Mouse (Mus musculus): ENCODE results near the gene Gm49320. TPM values are rescaled to one million over a fixed set of nuclear protein-coding genes. Genes with fewer than 3 reads are reported as not detected.
"Not testable (repeated sequence)": the region's sequence is repeated elsewhere in the genome, so short reads cannot be mapped to it uniquely, and the experiment has no call there.

Gm49320 gene
- polyA plus RNA-seq, 1 experiment from 2014 or later = 0.53 TPM

- Histone ChIP-seq H3K36me3 (ENCODE audit: control insufficient read depth, insufficient read depth, low read length) (peaks cover 31% of the 10 kb centered on the region), H3K27ac (replicated peaks in 1 of 2; ENCODE audit: control insufficient read depth in 1 of 2, insufficient read depth in 1 of 2, low read depth in 2 of 2, low read length in 2 of 2) (peak overlapping the region in 1 of 2 experiments; percentile 88; a peak in 1 of 4 replicates), H3K9me3 (ENCODE audit: control insufficient read depth, low read length) (no peaks in the 10 kb centered on the region), H3K27me3 (ENCODE audit: control insufficient read depth, insufficient read depth, low read length) (no peaks in the 10 kb centered on the region), H3K4me2 (ENCODE audit: low read length) (peak overlapping the region; percentile 79), H3K4me3 (ENCODE audit: control insufficient read depth in 1 of 2, insufficient read depth in 1 of 2, low read depth in 1 of 2, low read length in 2 of 2) (peak overlapping the region in 1 of 2 experiments; percentile 93; a peak in 2 of 4 replicates), H3K9ac (ENCODE audit: low read length) (peak overlapping the region; percentile 90), H3K4me1 (ENCODE audit: control insufficient read depth in 2 of 2, insufficient read depth in 2 of 2, low read length in 2 of 2) (peaks cover 16 to 31% of the 10 kb centered on the region in 2 experiments)
- 71% methylated on average over 6 of the region's 6 CpGs for WGBS
- no peak for ATAC-seq (ENCODE audit: insufficient number of reproducible peaks, insufficient read depth, low FRiP score, low read depth)
These were observed 15.3 kb downstream of the Gm49320 start for GRCm38 (mm10) chr8:4254001-4254400.

DNA sequence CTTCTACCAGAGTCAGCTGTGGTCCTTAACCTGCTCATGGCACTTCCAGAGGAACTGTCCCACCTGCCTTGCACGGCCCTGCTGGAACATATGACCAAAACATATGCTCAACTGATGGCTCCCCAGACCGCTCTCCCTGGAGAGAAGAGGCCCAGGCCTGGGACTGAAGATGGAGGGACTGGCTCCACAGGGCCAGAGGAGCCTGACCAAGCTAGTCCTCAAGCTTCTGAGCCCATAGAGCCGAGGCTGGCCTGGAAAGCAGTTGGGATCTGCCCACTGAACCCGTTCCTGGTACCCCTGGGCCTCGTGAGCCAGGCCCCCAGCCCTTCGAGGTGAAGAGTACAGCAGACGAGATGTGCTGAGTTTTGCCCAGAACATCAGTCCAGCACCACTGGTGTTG, 16.8 kb downstream of the Gm49320 start:
- WGBS = 88% methylated on average over 7 of the region's 7 CpGs
- not testable (repeated sequence) for H3K27me3 ChIP-seq (ENCODE audit: control insufficient read depth, insufficient read depth, low read length); H3K9me3 ChIP-seq (ENCODE audit: control insufficient read depth, low read length); ATAC-seq (ENCODE audit: insufficient number of reproducible peaks, insufficient read depth, low FRiP score, low read depth); H3K27ac ChIP-seq (replicated peaks in 1 of 2; ENCODE audit: control insufficient read depth in 1 of 2, insufficient read depth in 1 of 2, low read depth in 2 of 2, low read length in 2 of 2); H3K9ac ChIP-seq (ENCODE audit: low read length); H3K4me2 ChIP-seq (ENCODE audit: low read length); H3K4me3 ChIP-seq (ENCODE audit: control insufficient read depth in 1 of 2, insufficient read depth in 1 of 2, low read depth in 1 of 2, low read length in 2 of 2)
- H3K4me1 ChIP-seq (ENCODE audit: control insufficient read depth in 2 of 2, insufficient read depth in 2 of 2, low read length in 2 of 2) = peaks cover 15 to 25% of the 10 kb centered on the region in 2 experiments
- peaks cover 39% of the 10 kb centered on the region for H3K36me3 ChIP-seq (ENCODE audit: control insufficient read depth, insufficient read depth, low read length)

DNA sequence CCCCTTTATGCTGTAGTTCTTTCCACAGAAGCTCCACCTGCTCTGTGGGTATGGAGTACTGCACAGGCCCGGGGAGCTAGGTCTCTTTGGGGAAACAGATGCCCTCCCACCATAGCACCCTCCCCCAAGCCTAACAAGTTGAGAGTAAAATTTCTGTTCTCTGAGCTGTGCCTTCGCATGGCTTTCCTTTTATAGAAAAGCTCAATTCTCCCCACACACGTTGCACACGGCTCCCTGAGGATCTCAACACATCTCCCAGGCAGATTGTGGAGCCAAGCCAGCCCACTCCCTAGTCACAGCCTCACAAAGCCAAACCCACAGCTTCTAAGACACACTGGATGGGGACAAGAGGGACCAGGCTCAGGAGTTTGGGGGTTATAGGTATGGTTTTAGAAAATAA, 18.2 kb downstream of the Gm49320 start:
- ATAC-seq (ENCODE audit: insufficient number of reproducible peaks, insufficient read depth, low FRiP score, low read depth) = no peak
- no peak overlapping the region for H3K27ac ChIP-seq (replicated peaks in 1 of 2; ENCODE audit: control insufficient read depth in 1 of 2, insufficient read depth in 1 of 2, low read depth in 2 of 2, low read length in 2 of 2)

DNA sequence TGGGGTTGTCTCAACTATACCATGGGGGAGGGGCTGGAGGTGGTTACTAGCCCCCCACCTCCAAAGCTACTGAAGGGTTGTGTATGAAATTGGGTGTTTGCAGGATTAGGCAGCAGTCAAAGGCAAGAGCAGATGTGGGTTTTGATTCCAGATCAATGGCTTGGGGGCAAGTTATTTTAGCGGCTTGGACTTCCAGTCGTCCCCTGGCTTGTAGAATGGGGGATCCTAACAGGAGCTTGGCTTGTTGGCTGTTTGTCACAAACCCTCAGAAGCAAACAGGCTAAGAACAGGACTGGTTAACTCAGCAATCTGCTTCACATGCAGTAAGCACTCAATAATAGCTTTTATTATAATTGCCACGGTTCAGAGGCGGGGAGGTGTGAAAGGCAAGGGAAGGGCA, 18.7 kb downstream of the Gm49320 start:
- Histone ChIP-seq H3K27ac (replicated peaks in 1 of 2; ENCODE audit: control insufficient read depth in 1 of 2, insufficient read depth in 1 of 2, low read depth in 2 of 2, low read length in 2 of 2) (no peak overlapping the region), H3K9me3 (ENCODE audit: control insufficient read depth, low read length) (no peaks in the 10 kb centered on the region), H3K4me2 (ENCODE audit: low read length) (no peak overlapping the region; the same call in 1 of the 2 replicates), H3K9ac (ENCODE audit: low read length) (0 out of 2 replicates have a peak overlapping the region, but pooled peaks have one; percentile 12), H3K4me3 (ENCODE audit: control insufficient read depth in 1 of 2, insufficient read depth in 1 of 2, low read depth in 1 of 2, low read length in 2 of 2) (no peak overlapping the region), H3K36me3 (ENCODE audit: control insufficient read depth, insufficient read depth, low read length) (peaks cover 58% of the 10 kb centered on the region), H3K4me1 (ENCODE audit: control insufficient read depth in 2 of 2, insufficient read depth in 2 of 2, low read length in 2 of 2) (peaks cover 14 to 23% of the 10 kb centered on the region in 2 experiments), H3K27me3 (ENCODE audit: control insufficient read depth, insufficient read depth, low read length) (no peaks in the 10 kb centered on the region)
- WGBS = 88% methylated on average over 4 of the region's 4 CpGs
- ATAC-seq (ENCODE audit: insufficient number of reproducible peaks, insufficient read depth, low FRiP score, low read depth) = no peak

More for the DNA sequence above, 18.2 kb downstream of the Gm49320 start:
- Histone ChIP-seq H3K9me3 (ENCODE audit: control insufficient read depth, low read length) (no peaks in the 10 kb centered on the region), H3K36me3 (ENCODE audit: control insufficient read depth, insufficient read depth, low read length) (peaks cover 53% of the 10 kb centered on the region), H3K4me3 (ENCODE audit: control insufficient read depth in 1 of 2, insufficient read depth in 1 of 2, low read depth in 1 of 2, low read length in 2 of 2) (no peak overlapping the region), H3K27me3 (ENCODE audit: control insufficient read depth, insufficient read depth, low read length) (no peaks in the 10 kb centered on the region), H3K4me2 (ENCODE audit: low read length) (no peak overlapping the region), H3K4me1 (ENCODE audit: control insufficient read depth in 2 of 2, insufficient read depth in 2 of 2, low read length in 2 of 2) (peaks cover 15 to 25% of the 10 kb centered on the region in 2 experiments), H3K9ac (ENCODE audit: low read length) (0 out of 2 replicates have a peak overlapping the region, but pooled peaks have one; percentile 12)
- WGBS = 31% methylated on average over 4 of the region's 4 CpGs

GRCm38 (mm10) chr8:4258233-4258632, 19.6 kb downstream of the Gm49320 start:
- H3K27ac ChIP-seq (replicated peaks in 1 of 2; ENCODE audit: control insufficient read depth in 1 of 2, insufficient read depth in 1 of 2, low read depth in 2 of 2, low read length in 2 of 2) = no peak overlapping the region
- peak overlapping the region; percentile 77 to 83 for H3K4me3 ChIP-seq (ENCODE audit: control insufficient read depth in 1 of 2, insufficient read depth in 1 of 2, low read depth in 1 of 2, low read length in 2 of 2)
- peak overlapping the region; percentile 98 for H3K4me2 ChIP-seq (ENCODE audit: low read length)
- H3K9me3 ChIP-seq (ENCODE audit: control insufficient read depth, low read length) = no peaks in the 10 kb centered on the region
- peak overlapping the region; percentile 83 for H3K9ac ChIP-seq (ENCODE audit: low read length)
- no peaks in the 10 kb centered on the region for H3K27me3 ChIP-seq (ENCODE audit: control insufficient read depth, insufficient read depth, low read length)
- H3K4me1 ChIP-seq (ENCODE audit: control insufficient read depth in 2 of 2, insufficient read depth in 2 of 2, low read length in 2 of 2) = peaks cover 11 to 20% of the 10 kb centered on the region in 2 experiments
- H3K36me3 ChIP-seq (ENCODE audit: control insufficient read depth, insufficient read depth, low read length) = peaks cover 67% of the 10 kb centered on the region
- 3% methylated on average over 34 of the region's 35 CpGs for WGBS
- ATAC-seq (ENCODE audit: insufficient number of reproducible peaks, insufficient read depth, low FRiP score, low read depth) = peak; percentile 46; the same call in 1 of the 2 replicates

- Histone ChIP-seq H3K36me3 (ENCODE audit: control insufficient read depth, insufficient read depth, low read length) (peaks cover 71% of the 10 kb centered on the region), H3K9ac (ENCODE audit: low read length) (peak overlapping the region; percentile 83), H3K4me3 (ENCODE audit: control insufficient read depth in 1 of 2, insufficient read depth in 1 of 2, low read depth in 1 of 2, low read length in 2 of 2) (peak overlapping the region; percentile 77 to 83), H3K4me1 (ENCODE audit: control insufficient read depth in 2 of 2, insufficient read depth in 2 of 2, low read length in 2 of 2) (peaks cover 11 to 19% of the 10 kb centered on the region in 2 experiments), H3K27me3 (ENCODE audit: control insufficient read depth, insufficient read depth, low read length) (no peaks in the 10 kb centered on the region), H3K9me3 (ENCODE audit: control insufficient read depth, low read length) (no peaks in the 10 kb centered on the region), H3K27ac (replicated peaks in 1 of 2; ENCODE audit: control insufficient read depth in 1 of 2, insufficient read depth in 1 of 2, low read depth in 2 of 2, low read length in 2 of 2) (peak overlapping the region; percentile 61 to 65), H3K4me2 (ENCODE audit: low read length) (peak overlapping the region; percentile 98)
- 1% methylated on average over 32 of the region's 32 CpGs for WGBS
- ATAC-seq (ENCODE audit: insufficient number of reproducible peaks, insufficient read depth, low FRiP score, low read depth) = peak; percentile 65
These were observed 20.0 kb downstream of the Gm49320 start for GRCm38 (mm10) chr8:4258678-4259077.

- Histone ChIP-seq H3K4me3 (ENCODE audit: control insufficient read depth in 1 of 2, insufficient read depth in 1 of 2, low read depth in 1 of 2, low read length in 2 of 2) (peak within 1 kb of the TSS; percentile 77 to 83), H3K36me3 (ENCODE audit: control insufficient read depth, insufficient read depth, low read length) (peaks cover 77% of the 10 kb centered on the region), H3K27ac (replicated peaks in 1 of 2; ENCODE audit: control insufficient read depth in 1 of 2, insufficient read depth in 1 of 2, low read depth in 2 of 2, low read length in 2 of 2) (peak within 1 kb of the TSS; percentile 61 to 65), H3K9me3 (ENCODE audit: control insufficient read depth, low read length) (no peaks in the 10 kb centered on the region), H3K9ac (ENCODE audit: low read length) (peak within 1 kb of the TSS; percentile 83), H3K4me1 (ENCODE audit: control insufficient read depth in 2 of 2, insufficient read depth in 2 of 2, low read length in 2 of 2) (peaks cover 8 to 13% of the 10 kb centered on the region in 2 experiments; a peak in 3 of 4 replicates), H3K4me2 (ENCODE audit: low read length) (peak within 1 kb of the TSS; percentile 98), H3K27me3 (ENCODE audit: control insufficient read depth, insufficient read depth, low read length) (no peaks in the 10 kb centered on the region)
- peak; percentile 90 for ATAC-seq (ENCODE audit: insufficient number of reproducible peaks, insufficient read depth, low FRiP score, low read depth)
- WGBS = 7% methylated on average over 32 of the region's 33 CpGs
These were observed 20.6 kb downstream of the Gm49320 start, which contains the start of gene Ctxn1 for GRCm38 (mm10) chr8:4259125-4259804. TSS of gene Ctxn1 (minus strand) at chr8:4259274.

Measured in heart, embryonic 14.5 days (tissue).